Mouse (Mus musculus): Measurements from ENCODE around the gene Msl2. TPM values are rescaled to one million over a fixed set of nuclear protein-coding genes. Genes with fewer than 3 reads are reported as not detected.

The Msl2 gene
- polyA plus RNA-seq, 1 experiment from 2014 or later: 6.7 TPM

GRCm38 (mm10) chr9:101053279-101053678, 20.6 kb upstream of the Msl2 start:
- no peaks in the 10 kb centered on the region for H3K9me3 ChIP-seq
- H3K36me3 ChIP-seq: no peaks in the 10 kb centered on the region
- no peak overlapping the region for H3K4me3 ChIP-seq
- no peaks in the 10 kb centered on the region for H3K27me3 ChIP-seq
- H3K4me1 ChIP-seq: no peaks in the 10 kb centered on the region
- WGBS: 79% methylated on average over 14 of the region's 14 CpGs
- H3K9ac ChIP-seq (replicated peaks): no peak overlapping the region
- H3K27ac ChIP-seq (replicated peaks): no peak overlapping the region
- no peak for ATAC-seq (replicated peaks)
- no peak overlapping the region for H3K4me2 ChIP-seq (replicated peaks)

- Histone ChIP-seq H3K27ac (replicated peaks) (no peak overlapping the region), H3K4me3 (no peak overlapping the region)
Measured at GRCm38 (mm10) chr9:101057156-101057555, 16.7 kb upstream of the Msl2 start.

GRCm38 (mm10) chr9:101061035-101061434, 12.9 kb upstream of the Msl2 start:
- Histone ChIP-seq H3K27ac (replicated peaks) (no peak overlapping the region), H3K36me3 (no peaks in the 10 kb centered on the region), H3K9ac (replicated peaks) (no peak overlapping the region), H3K9me3 (no peaks in the 10 kb centered on the region), H3K4me1 (peaks cover 6% of the 10 kb centered on the region; the same call in 1 of the 2 replicates), H3K4me3 (no peak overlapping the region), H3K27me3 (no peaks in the 10 kb centered on the region), H3K4me2 (replicated peaks) (no peak overlapping the region)
- ATAC-seq (replicated peaks): no peak
- 86% methylated on average over 11 of the region's 11 CpGs for WGBS

More at GRCm38 (mm10) chr9:101057156-101057555, 16.7 kb upstream of the Msl2 start:
- no peaks in the 10 kb centered on the region for H3K36me3 ChIP-seq
- H3K4me2 ChIP-seq (replicated peaks): no peak overlapping the region
- H3K9me3 ChIP-seq: no peaks in the 10 kb centered on the region
- WGBS: 91% methylated on average over 4 of the region's 4 CpGs
- H3K27me3 ChIP-seq: no peaks in the 10 kb centered on the region
- no peak for ATAC-seq (replicated peaks)
- H3K9ac ChIP-seq (replicated peaks): no peak overlapping the region
- no peaks in the 10 kb centered on the region for H3K4me1 ChIP-seq

GRCm38 (mm10) chr9:101062253-101062780, 11.6 kb upstream of the Msl2 start:
- no peak overlapping the region for H3K27ac ChIP-seq (replicated peaks)
- no peak overlapping the region for H3K9ac ChIP-seq (replicated peaks)
- H3K4me1 ChIP-seq: peaks cover 6% of the 10 kb centered on the region; the same call in 1 of the 2 replicates
- no peaks in the 10 kb centered on the region for H3K9me3 ChIP-seq
- H3K4me3 ChIP-seq: no peak overlapping the region
- ATAC-seq (replicated peaks): no peak
- no peaks in the 10 kb centered on the region for H3K27me3 ChIP-seq
- WGBS: 63% methylated on average over 6 of the region's 6 CpGs
- no peaks in the 10 kb centered on the region for H3K36me3 ChIP-seq
- no peak overlapping the region for H3K4me2 ChIP-seq (replicated peaks)

- Histone ChIP-seq H3K27ac (replicated peaks) (no peak overlapping the region), H3K9ac (replicated peaks) (no peak overlapping the region), H3K4me3 (no peak overlapping the region), H3K4me2 (replicated peaks) (no peak overlapping the region), H3K27me3 (no peaks in the 10 kb centered on the region), H3K4me1 (peaks cover 6% of the 10 kb centered on the region; the same call in 1 of the 2 replicates), H3K36me3 (no peaks in the 10 kb centered on the region), H3K9me3 (no peaks in the 10 kb centered on the region)
- WGBS: 65% methylated on average over 3 of the region's 3 CpGs
- ATAC-seq (replicated peaks): no peak; the same call in 1 of the 2 replicates
Measured at GRCm38 (mm10) chr9:101065076-101065602, 8.8 kb upstream of the Msl2 start.

GRCm38 (mm10) chr9:101069781-101070180, 4.1 kb upstream of the Msl2 start:
- Histone ChIP-seq H3K9me3 (no peaks in the 10 kb centered on the region), H3K27ac (replicated peaks) (no peak overlapping the region), H3K4me2 (replicated peaks) (no peak overlapping the region), H3K4me3 (no peak overlapping the region), H3K27me3 (no peaks in the 10 kb centered on the region), H3K4me1 (peaks cover 16% of the 10 kb centered on the region), H3K36me3 (no peaks in the 10 kb centered on the region), H3K9ac (replicated peaks) (no peak overlapping the region)
- no peak for ATAC-seq (replicated peaks)
- 96% methylated on average over 3 of the region's 3 CpGs for WGBS

- ATAC-seq (replicated peaks): no peak
- H3K27me3 ChIP-seq: no peaks in the 10 kb centered on the region
- H3K36me3 ChIP-seq: no peaks in the 10 kb centered on the region
- H3K4me1 ChIP-seq: peaks cover 19% of the 10 kb centered on the region
- 37% methylated on average over 5 of the region's 5 CpGs for WGBS
- peak overlapping the region; percentile 87; the same call in 1 of the 2 replicates for H3K9ac ChIP-seq (replicated peaks)
- H3K4me2 ChIP-seq (replicated peaks): peak overlapping the region; percentile 82; the same call in 1 of the 2 replicates
- H3K9me3 ChIP-seq: no peaks in the 10 kb centered on the region
- peak overlapping the region; percentile 43; the same call in 1 of the 2 replicates for H3K27ac ChIP-seq (replicated peaks)
- H3K4me3 ChIP-seq: no peak overlapping the region
Measured at GRCm38 (mm10) chr9:101072506-101072905, 1.4 kb upstream of the Msl2 start.

GRCm38 (mm10) chr9:101073041-101073986, 587 bp upstream of the Msl2 start:
- Histone ChIP-seq H3K27ac (replicated peaks) (peak overlapping the region; percentile 100), H3K9ac (replicated peaks) (peak overlapping the region; percentile 87), H3K9me3 (no peaks in the 10 kb centered on the region), H3K4me1 (peaks cover 26% of the 10 kb centered on the region), H3K4me3 (peak overlapping the region; percentile 93), H3K4me2 (replicated peaks) (peak overlapping the region; percentile 82), H3K27me3 (no peaks in the 10 kb centered on the region), H3K36me3 (no peaks in the 10 kb centered on the region)
- ATAC-seq (replicated peaks): peak; percentile 94
- WGBS: 1% methylated on average over 65 of the region's 65 CpGs

- H3K4me2 ChIP-seq (replicated peaks): peak overlapping the region; percentile 72
- no peaks in the 10 kb centered on the region for H3K27me3 ChIP-seq
- H3K27ac ChIP-seq (replicated peaks): peak overlapping the region; percentile 100
- ATAC-seq (replicated peaks): peak; percentile 75
- no peaks in the 10 kb centered on the region for H3K9me3 ChIP-seq
- H3K9ac ChIP-seq (replicated peaks): peak overlapping the region; percentile 100
- under 1% methylated on average over 72 of the region's 100 CpGs for WGBS
- peaks cover 38% of the 10 kb centered on the region for H3K4me1 ChIP-seq
- peak overlapping the region; percentile 93 for H3K4me3 ChIP-seq
- no peaks in the 10 kb centered on the region for H3K36me3 ChIP-seq
Measured at GRCm38 (mm10) chr9:101074332-101075021, 576 bp downstream of the Msl2 start.

- H3K4me2 ChIP-seq (replicated peaks): peak overlapping the region; percentile 72
- H3K4me3 ChIP-seq: peak overlapping the region; percentile 93
- H3K27me3 ChIP-seq: no peaks in the 10 kb centered on the region
- no peaks in the 10 kb centered on the region for H3K36me3 ChIP-seq
- H3K9me3 ChIP-seq: no peaks in the 10 kb centered on the region
- under 1% methylated on average over 25 of the region's 25 CpGs for WGBS
- H3K9ac ChIP-seq (replicated peaks): peak overlapping the region; percentile 100
- ATAC-seq (replicated peaks): no peak
- H3K4me1 ChIP-seq: peaks cover 44% of the 10 kb centered on the region
- peak overlapping the region; percentile 100 for H3K27ac ChIP-seq (replicated peaks)
Measured at GRCm38 (mm10) chr9:101075091-101075581, 1.2 kb downstream of the Msl2 start.

GRCm38 (mm10) chr9:101075694-101076093, 1.8 kb downstream of the Msl2 start:
- no peaks in the 10 kb centered on the region for H3K9me3 ChIP-seq
- H3K9ac ChIP-seq (replicated peaks): peak overlapping the region; percentile 100
- no peak for ATAC-seq (replicated peaks)
- H3K4me1 ChIP-seq: peaks cover 47% of the 10 kb centered on the region
- WGBS: under 1% methylated on average over 8 of the region's 8 CpGs
- H3K27ac ChIP-seq (replicated peaks): no peak overlapping the region; the same call in 1 of the 2 replicates
- H3K4me2 ChIP-seq (replicated peaks): peak overlapping the region; percentile 72
- H3K36me3 ChIP-seq: no peaks in the 10 kb centered on the region
- H3K4me3 ChIP-seq: peak overlapping the region; percentile 93
- no peaks in the 10 kb centered on the region for H3K27me3 ChIP-seq
